Comparison of ENCODE assay signal across 15 mouse cellular contexts in genomic region chr10:53006229-53007190, GRCm38 (mm10).
A peak's percentile ranks its signal among the peaks of the same experiment; 100 is the strongest.
DNase-seq lines count a peak whose midpoint lies in the region; ATAC-seq lines count a peak whose summit lies in the region.
"Had no signal": no experiment of that assay in that cellular context is flagged by ENCODE, and none has a peak within 500 bp of the region (broad histone marks: within the 10 kb centered on the region; RNA-seq: fewer than 3 reads in every experiment).

No protein-coding gene starts in this region.

- 85% methylated on average over 1 of the region's 1 CpGs for WGBS in forebrain, embryonic 14.5 days
- WGBS in midbrain, embryonic 15.5 days, result 49% methylated on average over 1 of the region's 1 CpGs

- H3K4me3 ChIP-seq in forebrain, embryonic 14.5 days (ENCODE audit: low read depth, low read length), result no peak overlapping the region
- no peak overlapping the region for H3K4me3 ChIP-seq in midbrain, embryonic 15.5 days
- H3K4me3 ChIP-seq: embryonic facial prominence, embryonic 12.5 days had no signal

- no peaks in the 10 kb centered on the region for H3K36me3 ChIP-seq in forebrain, embryonic 14.5 days (ENCODE audit: control insufficient read depth, insufficient read depth, low read length)
- no peaks in the 10 kb centered on the region for H3K36me3 ChIP-seq in midbrain, embryonic 15.5 days (replicated peaks)
- H3K36me3 ChIP-seq: embryonic facial prominence, embryonic 12.5 days had no signal

- H3K4me2 ChIP-seq in forebrain, embryonic 14.5 days (ENCODE audit: low read length), result no peak overlapping the region
- no peak overlapping the region for H3K4me2 ChIP-seq in midbrain, embryonic 15.5 days
- H3K4me2 ChIP-seq: embryonic facial prominence, embryonic 12.5 days had no signal

- DNase-seq in frontal cortex, postnatal 14 days (ENCODE audit: low spot score in 2 of 2), result no peak
- peak; percentile 8 for DNase-seq in NIH3T3 (ENCODE audit: low read depth)
- DNase-seq in forebrain, embryonic 14.5 days (ENCODE audit: low spot score), result peak; percentile 75
- no peak for DNase-seq in heart, adult 8-10 months (ENCODE audit: low spot score)
- DNase-seq in adrenal gland, postnatal 36 days, result no peak
- no peak for DNase-seq in cerebellum, adult 11 months
- DNase-seq: B cell, adult 2 months; cerebellum, adult 8-10 months; lung, postnatal 14 days; right cerebral cortex, postnatal 25 days; thymus, adult 2 months had no signal

- no peaks in the 10 kb centered on the region for H3K9me3 ChIP-seq in forebrain, embryonic 14.5 days (replicated peaks; ENCODE audit: control insufficient read depth, low read length)
- H3K9me3 ChIP-seq in midbrain, embryonic 15.5 days, result no peaks in the 10 kb centered on the region
- H3K9me3 ChIP-seq: embryonic facial prominence, embryonic 12.5 days had no signal

- peak; percentile 50; the same call in 1 of the 2 replicates for ATAC-seq in frontal cortex, adult (ENCODE audit: low TSS enrichment)
- ATAC-seq in forebrain, embryonic 14.5 days, result peak; percentile 78; the same call in 1 of the 2 replicates
- ATAC-seq in midbrain, embryonic 15.5 days (replicated peaks), result peak; percentile 92

- peaks cover 4% of the 10 kb centered on the region for H3K4me1 ChIP-seq in forebrain, embryonic 14.5 days (ENCODE audit: control insufficient read depth, insufficient read depth, low read length)
- peaks cover 8% of the 10 kb centered on the region for H3K4me1 ChIP-seq in midbrain, embryonic 15.5 days
- H3K4me1 ChIP-seq: embryonic facial prominence, embryonic 12.5 days had no signal

- H3K9ac ChIP-seq in forebrain, embryonic 14.5 days (ENCODE audit: low read length), result no peak overlapping the region
- no peak overlapping the region for H3K9ac ChIP-seq in midbrain, embryonic 15.5 days
- H3K9ac ChIP-seq: embryonic facial prominence, embryonic 12.5 days; liver, embryonic 14.5 days had no signal

- no peaks in the 10 kb centered on the region for H3K27me3 ChIP-seq in forebrain, embryonic 14.5 days (replicated peaks; ENCODE audit: control insufficient read depth, insufficient read depth, low read length)
- no peaks in the 10 kb centered on the region for H3K27me3 ChIP-seq in midbrain, embryonic 15.5 days (replicated peaks)
- H3K27me3 ChIP-seq: embryonic facial prominence, embryonic 12.5 days had no signal

- H3K27ac ChIP-seq in forebrain, embryonic 14.5 days (ENCODE audit: low read depth, low read length), result peak overlapping the region; percentile 35; the same call in 1 of the 2 replicates
- peak overlapping the region; percentile 79 for H3K27ac ChIP-seq in midbrain, embryonic 15.5 days
- H3K27ac ChIP-seq: embryonic facial prominence, embryonic 12.5 days; liver, embryonic 14.5 days had no signal

Comparison
In these comparisons a context has a peak if more than half of its experiments do, and no peak if none do; other contexts are left out.
1. DNase-seq: peak in NIH3T3 (single experiment) and forebrain, embryonic 14.5 days (single experiment); none in frontal cortex, postnatal 14 days (0 of 2), heart, adult 8-10 months (single experiment), adrenal gland, postnatal 36 days (0 of 2) and cerebellum, adult 11 months (single experiment).
2. Peak in every context shown above with its lines, with median percentiles within 50 percentile points of each other: ATAC-seq.